Mouse (Mus musculus) cortical plate, adult 2 months (tissue): ENCODE results near the gene Ptpn13.

ENCODE experiments used
- CTCF ChIP-seq: fragments of 200-500 bp; IDR thresholded peaks from 2 replicates; pipeline ENCODE4 v1.5.1; 2011; ENCODE audit warnings: mild to moderate bottlenecking, control low read depth, low read length; ENCODE audit not compliant: insufficient read depth; ENCODE audit errors: extremely low read depth
- POLR2A ChIP-seq: fragments of 200-500 bp; IDR thresholded peaks from 2 replicates; pipeline ENCODE4 v1.6.1; 2011; ENCODE audit warnings: mild to moderate bottlenecking, low read length, control low read depth; ENCODE audit not compliant: insufficient read depth; ENCODE audit errors: extremely low read depth

- TF ChIP-seq POLR2A (no peak), CTCF (no peak)
Observed at GRCm38 (mm10) chr5:103491788-103492187, 66.8 kb downstream of the Ptpn13 start.
